Mouse (Mus musculus) frontal cortex, postnatal 10 days (tissue): ENCODE results near the gene Ciita.

Source experiments
- DNase-seq, 2 experiments: peaks; one replicate each; pipeline ENCODE4 v3.0.0; 2022; ENCODE audit warnings: low spot score in 2 of 2, mixed read lengths in 1 of 2

Gene Ciita

GRCm38 (mm10) chr16:10520908-10521614 is 41.2 kb downstream of the Ciita start:
- peak; percentile 59 to 80 for DNase-seq

- peak in 1 of 2 experiments; percentile 67 for DNase-seq
Observed at GRCm38 (mm10) chr16:10522811-10523210, 43.0 kb downstream of the Ciita start.

GRCm38 (mm10) chr16:10523650-10524049 is 43.8 kb downstream of the Ciita start:
- DNase-seq, result no peak

GRCm38 (mm10) chr16:10524866-10525609 is 45.2 kb downstream of the Ciita start:
- no peak for DNase-seq

GRCm38 (mm10) chr16:10525610-10525980 is 45.7 kb downstream of the Ciita start:
- no peak for DNase-seq

GRCm38 (mm10) chr16:10527046-10527644 is 47.3 kb downstream of the Ciita start:
- no peak for DNase-seq

- DNase-seq, result no peak
Observed at GRCm38 (mm10) chr16:10528382-10528781, 48.5 kb downstream of the Ciita start.

GRCm38 (mm10) chr16:10530179-10530578 is 50.3 kb downstream of the Ciita start:
- DNase-seq, result no peak

- DNase-seq, result no peak
Observed at GRCm38 (mm10) chr16:10533781-10534180, 53.9 kb downstream of the Ciita start.

GRCm38 (mm10) chr16:10534567-10534966 is 54.7 kb downstream of the Ciita start:
- no peak for DNase-seq

GRCm38 (mm10) chr16:10536323-10536722 is 56.5 kb downstream of the Ciita start:
- DNase-seq, result no peak

GRCm38 (mm10) chr16:10536961-10537360 is 57.1 kb downstream of the Ciita start:
- DNase-seq, result no peak

GRCm38 (mm10) chr16:10540763-10541597 is 61.1 kb downstream of the Ciita start:
- no peak for DNase-seq

- DNase-seq, result no peak
Observed at GRCm38 (mm10) chr16:10541598-10541930, 61.7 kb downstream of the Ciita start.

- DNase-seq, result peak in 1 of 2 experiments; percentile 30
Observed at GRCm38 (mm10) chr16:10542266-10542665, 62.4 kb downstream of the Ciita start.

- peak; percentile 94 to 97 for DNase-seq
Observed at GRCm38 (mm10) chr16:10542698-10543365, 63.0 kb downstream of the Ciita start, which contains the start of gene Dexi. Dexi (minus strand) TSS chr16:10543054.

- peak; percentile 95 to 96 for DNase-seq
Observed at GRCm38 (mm10) chr16:10544995-10545622, 65.2 kb downstream of the Ciita start, which contains the start of gene Clec16a. Clec16a (plus strand) TSS chr16:10545339.

GRCm38 (mm10) chr16:10546865-10547264 is 67.0 kb downstream of the Ciita start:
- no peak for DNase-seq

GRCm38 (mm10) chr16:10548938-10549337 is 69.1 kb downstream of the Ciita start:
- DNase-seq, result no peak

GRCm38 (mm10) chr16:10549600-10549999 is 69.7 kb downstream of the Ciita start:
- no peak for DNase-seq

- no peak for DNase-seq
Observed at GRCm38 (mm10) chr16:10551592-10551991, 71.7 kb downstream of the Ciita start.
